Mouse (Mus musculus): ENCODE data around the gene 4930467E23Rik. TPM values are rescaled to one million over a fixed set of nuclear protein-coding genes. Genes with fewer than 3 reads are reported as not detected.
"Not testable (repeated sequence)": the region's sequence is repeated elsewhere in the genome, so short reads cannot be mapped to it uniquely, and the experiment has no call there.

4930467E23Rik gene
- polyA plus RNA-seq, 1 experiment from 2014 or later = 0.07 TPM

DNA sequence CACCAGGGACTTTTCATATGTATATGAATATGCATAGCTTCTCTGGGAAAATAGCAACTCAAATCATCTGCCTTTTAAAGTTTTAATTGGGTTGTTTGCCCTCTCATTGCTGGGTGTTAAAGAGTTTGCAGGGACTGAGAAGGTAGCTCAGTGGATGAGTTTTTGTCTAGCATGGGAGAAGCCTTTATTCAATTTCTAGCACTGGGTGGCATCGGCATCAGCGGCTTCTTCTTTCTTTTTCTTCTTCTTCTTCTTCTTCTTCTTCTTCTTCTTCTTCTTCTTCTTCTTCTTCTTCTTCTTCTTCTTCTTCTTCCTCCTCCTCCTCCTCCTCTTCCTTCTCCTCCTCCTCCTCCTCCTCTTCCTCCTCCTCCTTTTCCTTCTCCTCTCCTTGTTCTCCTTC is 28.1 kb upstream of the 4930467E23Rik start:
- H3K36me3 ChIP-seq (ENCODE audit: insufficient read depth, low read length); H3K27me3 ChIP-seq (replicated peaks; ENCODE audit: insufficient read depth, low read length); H3K4me2 ChIP-seq (replicated peaks; ENCODE audit: low read depth, low read length); H3K27ac ChIP-seq (ENCODE audit: low read length); ATAC-seq; H3K4me1 ChIP-seq (ENCODE audit: insufficient read depth, low read depth, low read length); H3K9me3 ChIP-seq (ENCODE audit: low read length); H3K4me3 ChIP-seq (ENCODE audit: low read depth, low read length); H3K9ac ChIP-seq (replicated peaks; ENCODE audit: low read depth); DNase-seq (ENCODE audit: low spot score): not testable (repeated sequence)
- 91% methylated on average over 2 of the region's 2 CpGs for WGBS

DNA sequence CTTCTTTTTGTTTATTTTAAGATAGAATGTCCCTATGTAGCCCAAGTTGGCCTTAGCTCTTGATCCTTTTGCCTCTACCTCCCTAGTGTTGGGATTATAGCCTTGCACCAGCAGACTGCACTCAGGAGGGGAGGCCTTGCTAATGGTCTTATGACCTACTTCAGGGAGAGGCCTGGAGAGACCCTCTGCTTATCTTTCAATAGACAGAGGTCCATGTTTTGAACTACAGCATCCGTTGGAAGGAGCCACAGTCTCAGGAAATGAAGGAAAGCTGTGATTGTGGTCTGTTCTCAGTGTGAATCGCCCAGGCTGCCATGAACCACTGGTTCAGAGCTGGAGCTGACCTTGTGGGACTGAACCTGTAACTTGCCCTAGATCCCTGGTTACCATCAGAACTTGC is 27.1 kb upstream of the 4930467E23Rik start:
- peak; percentile 9 for DNase-seq (ENCODE audit: low spot score)
- H3K36me3 ChIP-seq (ENCODE audit: insufficient read depth, low read length); H3K4me3 ChIP-seq (ENCODE audit: low read depth, low read length); H3K27ac ChIP-seq (ENCODE audit: low read length); H3K9ac ChIP-seq (replicated peaks; ENCODE audit: low read depth); H3K27me3 ChIP-seq (replicated peaks; ENCODE audit: insufficient read depth, low read length); H3K9me3 ChIP-seq (ENCODE audit: low read length); ATAC-seq; H3K4me2 ChIP-seq (replicated peaks; ENCODE audit: low read depth, low read length); H3K4me1 ChIP-seq (ENCODE audit: insufficient read depth, low read depth, low read length): not testable (repeated sequence)
- 72% methylated on average over 2 of the region's 2 CpGs for WGBS

DNA sequence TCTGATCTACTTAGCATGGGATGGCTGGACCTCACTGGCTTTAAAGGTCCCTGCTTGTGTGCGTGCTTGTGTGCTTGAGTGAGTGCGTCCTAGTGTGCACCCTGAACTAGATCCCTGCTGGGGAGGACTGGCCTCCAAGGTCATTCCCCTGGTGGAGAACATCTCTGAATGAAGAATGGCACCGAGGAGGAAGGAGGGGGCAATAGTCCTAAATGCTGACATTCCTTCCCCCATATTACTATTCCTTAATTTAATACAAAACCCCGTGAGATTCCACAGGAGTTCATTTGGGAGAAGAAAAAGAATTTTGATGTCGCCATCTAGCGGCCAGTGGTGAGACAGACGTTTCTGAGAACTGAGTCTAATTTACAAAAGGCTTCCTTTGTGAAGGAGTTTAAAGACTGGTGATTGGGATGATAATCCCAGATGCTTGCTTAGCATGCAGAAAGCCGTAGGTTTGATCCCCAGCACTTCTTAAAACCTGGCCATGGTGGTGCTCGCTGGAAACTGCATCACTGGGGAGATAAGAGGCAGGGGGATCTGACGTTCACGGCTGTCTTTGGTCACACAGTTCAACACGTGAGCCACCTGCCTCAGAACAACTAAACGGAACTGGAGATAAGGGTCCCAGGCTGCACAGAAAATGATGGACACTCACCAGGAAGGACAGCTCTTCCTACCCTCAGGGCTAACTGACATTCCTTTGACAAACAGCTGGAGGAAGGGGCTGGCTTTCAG is 26.2 kb upstream of the 4930467E23Rik start:
- ATAC-seq = peak; percentile 45
- not testable (repeated sequence) for H3K27ac ChIP-seq (ENCODE audit: low read length); H3K4me1 ChIP-seq (ENCODE audit: insufficient read depth, low read depth, low read length); H3K27me3 ChIP-seq (replicated peaks; ENCODE audit: insufficient read depth, low read length); H3K4me2 ChIP-seq (replicated peaks; ENCODE audit: low read depth, low read length); H3K4me3 ChIP-seq (ENCODE audit: low read depth, low read length); H3K36me3 ChIP-seq (ENCODE audit: insufficient read depth, low read length); H3K9me3 ChIP-seq (ENCODE audit: low read length); H3K9ac ChIP-seq (replicated peaks; ENCODE audit: low read depth)
- TF ChIP-seq CTCF (IDR thresholded peaks at IDR 0.05) = peak; percentile 61
- peak; percentile 86 for DNase-seq (ENCODE audit: low spot score)
- 34% methylated on average over 13 of the region's 13 CpGs for WGBS

DNA sequence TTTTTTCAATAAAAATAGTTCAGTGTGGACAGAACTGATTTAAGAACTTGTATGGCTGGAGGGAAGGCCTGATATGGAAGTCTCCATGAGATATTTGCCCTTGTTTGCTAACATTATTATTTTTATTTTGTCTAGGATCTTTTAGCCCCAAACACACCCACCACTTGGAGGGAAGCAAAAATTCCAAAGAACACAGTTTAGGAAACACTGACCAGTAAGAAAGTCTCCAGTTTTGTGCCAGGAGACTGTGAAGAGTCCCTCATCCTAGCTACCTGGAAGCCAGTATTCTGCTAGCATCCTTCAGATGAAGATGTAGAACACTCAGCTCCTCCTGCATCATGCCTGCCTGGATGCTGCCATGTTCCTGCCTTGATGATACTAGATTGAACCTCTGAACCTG is 25.5 kb upstream of the 4930467E23Rik start:
- not testable (repeated sequence) for H3K27me3 ChIP-seq (replicated peaks; ENCODE audit: insufficient read depth, low read length); DNase-seq (ENCODE audit: low spot score); H3K4me2 ChIP-seq (replicated peaks; ENCODE audit: low read depth, low read length); H3K27ac ChIP-seq (ENCODE audit: low read length); H3K36me3 ChIP-seq (ENCODE audit: insufficient read depth, low read length); H3K9ac ChIP-seq (replicated peaks; ENCODE audit: low read depth); ATAC-seq; H3K9me3 ChIP-seq (ENCODE audit: low read length); H3K4me3 ChIP-seq (ENCODE audit: low read depth, low read length); H3K4me1 ChIP-seq (ENCODE audit: insufficient read depth, low read depth, low read length)

DNA sequence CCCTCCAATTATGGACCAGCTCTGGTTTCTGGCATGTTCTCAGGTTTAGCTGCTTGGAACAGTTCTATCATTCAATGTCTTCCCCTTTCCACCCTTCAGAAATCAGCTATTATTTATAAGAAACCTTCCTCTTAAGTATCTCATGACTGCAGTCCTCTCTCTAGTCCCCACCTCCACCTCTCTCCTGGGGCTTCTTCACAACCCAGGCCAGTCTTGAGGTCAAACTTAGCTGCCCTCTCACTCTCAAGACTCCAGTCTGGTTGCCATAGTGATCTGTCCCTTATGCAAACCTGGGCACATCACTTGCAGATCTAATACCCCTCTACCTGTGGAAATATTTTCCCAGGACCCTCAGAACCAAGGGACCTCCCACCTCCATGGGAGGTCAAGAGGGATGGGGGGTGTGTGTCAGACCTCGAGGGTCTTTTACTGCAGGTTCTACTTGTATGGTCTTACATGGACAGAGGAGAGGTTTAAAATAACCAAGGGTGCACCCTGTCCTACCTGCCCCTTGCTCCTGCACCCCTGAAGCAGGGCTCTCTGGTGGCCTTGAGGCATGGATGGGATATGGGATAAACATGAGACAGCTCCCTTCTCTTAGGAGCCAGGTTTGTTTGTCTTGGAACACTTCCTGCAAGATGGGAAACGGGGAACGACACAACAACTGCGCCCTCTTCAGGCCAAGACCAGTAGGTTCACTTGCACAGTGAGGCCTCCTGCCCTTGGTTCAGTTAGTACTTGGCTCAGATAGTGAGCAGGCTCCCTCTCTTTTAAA is 24.7 kb upstream of the 4930467E23Rik start:
- H3K27me3 ChIP-seq (replicated peaks; ENCODE audit: insufficient read depth, low read length); DNase-seq (ENCODE audit: low spot score); H3K4me1 ChIP-seq (ENCODE audit: insufficient read depth, low read depth, low read length); ATAC-seq; H3K36me3 ChIP-seq (ENCODE audit: insufficient read depth, low read length); H3K9ac ChIP-seq (replicated peaks; ENCODE audit: low read depth); H3K4me2 ChIP-seq (replicated peaks; ENCODE audit: low read depth, low read length); H3K4me3 ChIP-seq (ENCODE audit: low read depth, low read length); H3K27ac ChIP-seq (ENCODE audit: low read length); H3K9me3 ChIP-seq (ENCODE audit: low read length): not testable (repeated sequence)
- no CpG with 5 or more reads among the region's 4 CpGs for WGBS

DNA sequence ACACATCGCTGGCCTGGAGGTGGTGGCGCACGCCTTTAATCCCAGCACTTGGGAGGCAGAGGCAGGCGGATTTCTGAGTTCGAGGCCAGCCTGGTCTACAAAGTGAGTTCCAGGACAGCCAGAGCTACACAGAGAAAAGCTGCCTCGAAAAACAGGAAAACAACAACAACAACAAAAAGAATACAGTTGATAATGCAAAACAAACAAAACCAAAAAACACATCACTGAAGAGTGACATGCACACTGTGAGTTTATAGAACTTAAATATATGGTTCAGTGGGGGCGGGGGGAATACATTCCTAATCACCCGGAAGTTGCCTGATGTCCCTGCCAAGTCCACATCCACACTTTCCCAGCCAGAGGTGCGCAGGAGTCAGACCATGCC is 24.2 kb upstream of the 4930467E23Rik start:
- H3K27ac ChIP-seq (ENCODE audit: low read length); H3K4me2 ChIP-seq (replicated peaks; ENCODE audit: low read depth, low read length); H3K36me3 ChIP-seq (ENCODE audit: insufficient read depth, low read length); H3K27me3 ChIP-seq (replicated peaks; ENCODE audit: insufficient read depth, low read length); H3K4me1 ChIP-seq (ENCODE audit: insufficient read depth, low read depth, low read length); ATAC-seq; H3K4me3 ChIP-seq (ENCODE audit: low read depth, low read length); H3K9ac ChIP-seq (replicated peaks; ENCODE audit: low read depth); H3K9me3 ChIP-seq (ENCODE audit: low read length); DNase-seq (ENCODE audit: low spot score): not testable (repeated sequence)
- 75% methylated on average over 9 of the region's 9 CpGs for WGBS

DNA sequence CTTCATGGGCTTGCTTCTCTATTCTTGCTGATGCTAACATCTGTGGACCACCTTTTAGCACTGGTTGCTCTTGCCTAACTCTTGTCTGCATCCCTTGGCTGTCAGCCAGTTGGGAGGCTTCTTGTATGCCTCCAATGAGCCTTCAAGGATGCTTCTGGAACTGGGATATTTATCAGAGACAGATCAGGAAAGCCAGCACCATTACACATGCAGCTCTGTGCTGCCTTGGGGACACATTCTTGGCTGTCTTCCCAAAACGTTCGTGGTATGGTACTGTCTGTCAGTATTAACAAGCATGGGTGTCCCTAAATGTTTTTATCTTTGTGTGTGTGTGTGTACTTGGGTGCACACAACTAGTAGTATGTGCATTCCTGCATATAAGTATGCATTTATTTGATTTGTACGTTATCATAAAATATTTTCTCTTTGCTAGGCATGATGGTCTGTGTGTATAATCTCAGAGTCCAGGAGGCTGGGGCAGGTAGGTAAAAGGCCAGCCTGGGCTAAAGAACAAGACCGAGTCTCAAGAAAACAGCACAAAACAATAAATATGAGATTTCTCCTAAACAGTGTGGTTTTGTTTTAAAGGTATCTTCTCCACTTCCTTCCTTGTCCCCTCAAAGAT is 23.2 kb upstream of the 4930467E23Rik start:
- not testable (repeated sequence) for DNase-seq (ENCODE audit: low spot score); H3K27ac ChIP-seq (ENCODE audit: low read length); H3K4me3 ChIP-seq (ENCODE audit: low read depth, low read length); H3K4me1 ChIP-seq (ENCODE audit: insufficient read depth, low read depth, low read length); H3K36me3 ChIP-seq (ENCODE audit: insufficient read depth, low read length); H3K9me3 ChIP-seq (ENCODE audit: low read length); H3K9ac ChIP-seq (replicated peaks; ENCODE audit: low read depth); ATAC-seq; H3K27me3 ChIP-seq (replicated peaks; ENCODE audit: insufficient read depth, low read length); H3K4me2 ChIP-seq (replicated peaks; ENCODE audit: low read depth, low read length)
- 70% methylated on average over 4 of the region's 4 CpGs for WGBS
